Mouse (Mus musculus) heart, embryonic 11.5 days (tissue): ENCODE measurements around the gene Fam84b. TPM values are rescaled to one million over a fixed set of nuclear protein-coding genes. Genes with fewer than 3 reads are reported as not detected.

Experiments used
- ATAC-seq: fragments of 200-750 bp; cut with Nextera tagmentation; replicated peaks from 2 replicates; pipeline ENCODE4 v1.8.0; 2017; ENCODE audit warnings: moderate library complexity; ENCODE audit not compliant: insufficient number of reproducible peaks, low FRiP score, low TSS enrichment
- H3K27ac ChIP-seq: fragments of 300-500 bp; sonication (generic); 2 replicates; pipeline ENCODE4 v1.5.1; 2014; ENCODE audit warnings: mild to moderate bottlenecking, low read depth, low read length
- H3K27me3 ChIP-seq: fragments of 300-500 bp; sonication (generic); 2 replicates; pipeline ENCODE4 v1.6.1; 2014; ENCODE audit warnings: mild to moderate bottlenecking, low read length, mixed read lengths; ENCODE audit not compliant: control insufficient read depth, insufficient read depth
- H3K36me3 ChIP-seq: fragments of 300-500 bp; sonication (generic); 2 replicates; pipeline ENCODE4 v1.6.1; 2014; ENCODE audit warnings: mild to moderate bottlenecking, low read length, moderate library complexity, mixed read lengths; ENCODE audit not compliant: control insufficient read depth, insufficient read depth
- H3K4me1 ChIP-seq: fragments of 300-500 bp; sonication (generic); 2 replicates; pipeline ENCODE4 v1.6.1; 2014; ENCODE audit warnings: low read length; ENCODE audit not compliant: control insufficient read depth, insufficient read depth
- H3K4me2 ChIP-seq: fragments of 300-500 bp; sonication (generic); 2 replicates; pipeline ENCODE4 v1.6.1; 2014; ENCODE audit warnings: mild to moderate bottlenecking, moderate library complexity
- H3K4me3 ChIP-seq: fragments of 300-500 bp; sonication (generic); 2 replicates; pipeline ENCODE4 v1.5.1; 2014; ENCODE audit warnings: low read depth, low read length
- H3K9ac ChIP-seq: fragments of 300-500 bp; sonication (generic); 2 replicates; pipeline ENCODE4 v1.6.1; 2014; ENCODE audit warnings: mild to moderate bottlenecking, low read depth, low read length, moderate library complexity
- H3K9me3 ChIP-seq: fragments of 300-500 bp; sonication (generic); replicated peaks from 2 replicates; pipeline ENCODE4 v1.6.1; 2016; ENCODE audit warnings: low read length; ENCODE audit not compliant: control insufficient read depth
- WGBS: fragments of 180-500 bp; shearing (Covaris S2); extraction: QIAGEN DNeasy Blood & Tissue Kit; methylation state at CpG from one replicate; pipeline ENCODE4 v1.1.7; 2014; ENCODE audit not compliant: insufficient replicate concordance; 5-methylcytosine and 5-hydroxymethylcytosine counted together
- polyA plus RNA-seq: library from polyadenylated mRNA; unstranded; fragments of >200 nt; fragmentation: Nextera tagmentation; extraction: Ambion mirVana; gene quantifications from 2 replicates; pipeline ENCODE4 v1.2.1, GENCODE M21; 2014

Fam84b gene
- polyA plus RNA-seq, result 13.0 and 14.8 TPM in 2 replicates

GRCm38 (mm10) chr15:60853231-60853999, at the start of gene Fam84b:
Gene Fam84b (minus strand): TSS chr15:60853778.
- Histone ChIP-seq H3K4me3 (no peak within 1 kb of the TSS), H3K9ac (no peak within 1 kb of the TSS)
- ATAC-seq, result no peak; the same call in 1 of the 2 replicates

GRCm38 (mm10) chr15:60898187-60898965, 44.8 kb upstream of the Fam84b start:
- Histone ChIP-seq H3K4me1 (no peaks in the 10 kb centered on the region), H3K27me3 (no peaks in the 10 kb centered on the region), H3K4me2 (no peak overlapping the region), H3K27ac (no peak overlapping the region), H3K36me3 (no peaks in the 10 kb centered on the region), H3K4me3 (no peak overlapping the region), H3K9me3 (no peaks in the 10 kb centered on the region), H3K9ac (no peak overlapping the region)
- no peak for ATAC-seq
- 66% methylated on average over 6 of the region's 6 CpGs for WGBS

More at GRCm38 (mm10) chr15:60853231-60853999, at the start of gene Fam84b:
- Histone ChIP-seq H3K4me1 (peaks cover 12% of the 10 kb centered on the region), H3K27me3 (no peaks in the 10 kb centered on the region), H3K36me3 (no peaks in the 10 kb centered on the region), H3K4me2 (peak within 1 kb of the TSS; percentile 25; the same call in 1 of the 2 replicates), H3K27ac (peak within 1 kb of the TSS; percentile 30; the same call in 1 of the 2 replicates), H3K9me3 (no peaks in the 10 kb centered on the region)
- WGBS, result 25% methylated on average over 17 of the region's 17 CpGs

GRCm38 (mm10) chr15:60896040-60896439, 42.5 kb upstream of the Fam84b start:
- Histone ChIP-seq H3K27me3 (no peaks in the 10 kb centered on the region), H3K27ac (no peak overlapping the region), H3K4me3 (no peak overlapping the region), H3K9me3 (no peaks in the 10 kb centered on the region), H3K36me3 (no peaks in the 10 kb centered on the region), H3K4me2 (no peak overlapping the region), H3K4me1 (peaks cover 3% of the 10 kb centered on the region; the same call in 1 of the 2 replicates), H3K9ac (no peak overlapping the region)
- whole genome bisulfite sequencing, result 82% methylated on average over 2 of the region's 2 CpGs
- no peak for ATAC-seq

- WGBS, result 45% methylated on average over 3 of the region's 3 CpGs
- Histone ChIP-seq H3K9me3 (no peaks in the 10 kb centered on the region), H3K4me3 (no peak overlapping the region), H3K27me3 (no peaks in the 10 kb centered on the region), H3K36me3 (no peaks in the 10 kb centered on the region), H3K27ac (no peak overlapping the region), H3K4me2 (no peak overlapping the region), H3K4me1 (peaks cover 3% of the 10 kb centered on the region; the same call in 1 of the 2 replicates), H3K9ac (no peak overlapping the region)
- ATAC-seq, result no peak
Measured at GRCm38 (mm10) chr15:60892976-60893463, 39.4 kb upstream of the Fam84b start.

- H3K4me1 ChIP-seq, result peaks cover 3% of the 10 kb centered on the region; the same call in 1 of the 2 replicates
- no peaks in the 10 kb centered on the region for H3K36me3 ChIP-seq
- ATAC-seq, result no peak
- 80% methylated on average over 2 of the region's 2 CpGs for WGBS
- no peaks in the 10 kb centered on the region for H3K27me3 ChIP-seq
- no peaks in the 10 kb centered on the region for H3K9me3 ChIP-seq
- H3K4me3 ChIP-seq, result no peak overlapping the region
- no peak overlapping the region for H3K9ac ChIP-seq
- H3K27ac ChIP-seq, result no peak overlapping the region
- H3K4me2 ChIP-seq, result no peak overlapping the region
Measured at GRCm38 (mm10) chr15:60888724-60889123, 35.1 kb upstream of the Fam84b start.

- Histone ChIP-seq H3K9ac (no peak overlapping the region), H3K27me3 (no peaks in the 10 kb centered on the region), H3K9me3 (no peaks in the 10 kb centered on the region), H3K4me2 (no peak overlapping the region), H3K4me1 (no peaks in the 10 kb centered on the region), H3K27ac (no peak overlapping the region), H3K36me3 (no peaks in the 10 kb centered on the region), H3K4me3 (no peak overlapping the region)
- ATAC-seq, result no peak
- 73% methylated on average over 6 of the region's 6 CpGs for WGBS
Measured at GRCm38 (mm10) chr15:60875721-60876120, 22.1 kb upstream of the Fam84b start.

- no peak overlapping the region for H3K4me3 ChIP-seq
- H3K27me3 ChIP-seq, result no peaks in the 10 kb centered on the region
- H3K4me1 ChIP-seq, result no peaks in the 10 kb centered on the region
- H3K9ac ChIP-seq, result no peak overlapping the region
- no peaks in the 10 kb centered on the region for H3K9me3 ChIP-seq
- no peaks in the 10 kb centered on the region for H3K36me3 ChIP-seq
- ATAC-seq, result no peak
- WGBS, result 83% methylated on average over 3 of the region's 3 CpGs
- no peak overlapping the region for H3K4me2 ChIP-seq
- no peak overlapping the region for H3K27ac ChIP-seq
Measured at GRCm38 (mm10) chr15:60862417-60862816, 8.8 kb upstream of the Fam84b start.

- H3K4me3 ChIP-seq, result no peak overlapping the region
- H3K4me2 ChIP-seq, result no peak overlapping the region
- H3K4me1 ChIP-seq, result peaks cover 8% of the 10 kb centered on the region
- H3K9me3 ChIP-seq, result no peaks in the 10 kb centered on the region
- H3K27me3 ChIP-seq, result no peaks in the 10 kb centered on the region
- no peak for ATAC-seq
- 92% methylated on average over 1 of the region's 1 CpGs for WGBS
- H3K36me3 ChIP-seq, result no peaks in the 10 kb centered on the region
- H3K9ac ChIP-seq, result no peak overlapping the region
- H3K27ac ChIP-seq, result no peak overlapping the region
Measured at GRCm38 (mm10) chr15:60855112-60855511, 1.5 kb upstream of the Fam84b start.
